Mouse (Mus musculus): ENCODE measurements around the gene BC100530. TPM values are rescaled to one million over a fixed set of nuclear protein-coding genes. Genes with fewer than 3 reads are reported as not detected.
A peak's percentile ranks its signal among the peaks of the same experiment; 100 is the strongest.
"Not testable (repeated sequence)": the region's sequence is repeated elsewhere in the genome, so short reads cannot be mapped to it uniquely, and the experiment has no call there.

BC100530 gene
- 1.0 and 1.4 TPM in 2 replicates for polyA plus RNA-seq (2015; fragmentation: Nextera tagmentation; extraction: Ambion mirVana)

- H3K9me3 ChIP-seq (ENCODE audit: control insufficient read depth); ATAC-seq; H3K27ac ChIP-seq (ENCODE audit: low read depth, low read length); H3K4me3 ChIP-seq (ENCODE audit: low read depth, low read length); H3K36me3 ChIP-seq (ENCODE audit: control insufficient read depth, insufficient read depth); H3K4me2 ChIP-seq (replicated peaks; ENCODE audit: low read depth); H3K9ac ChIP-seq (ENCODE audit: low read depth, low read length); H3K4me1 ChIP-seq (replicated peaks; ENCODE audit: control insufficient read depth, insufficient read depth, low read length); H3K27me3 ChIP-seq (replicated peaks; ENCODE audit: control insufficient read depth, insufficient read depth, low read length): not testable (repeated sequence)
- WGBS = 68% methylated on average over 3 of the region's 3 CpGs
These were observed at the start of gene BC100530 for GRCm38 (mm10) chr16:36367648-36368047. Gene BC100530 (minus strand): TSS chr16:36367748.

GRCm38 (mm10) chr16:36408357-36408756 lies 40.8 kb upstream of the BC100530 start, which contains the start of gene Stfa2:
Gene Stfa2 (minus strand): TSS chr16:36408457.
- H3K4me2 ChIP-seq (replicated peaks; ENCODE audit: low read depth) = no peak within 1 kb of the TSS
- no peaks in the 10 kb centered on the region for H3K9me3 ChIP-seq (ENCODE audit: control insufficient read depth)
- H3K4me3 ChIP-seq (ENCODE audit: low read depth, low read length) = no peak within 1 kb of the TSS
- no peak for ATAC-seq
- no peaks in the 10 kb centered on the region for H3K4me1 ChIP-seq (replicated peaks; ENCODE audit: control insufficient read depth, insufficient read depth, low read length)
- no peak for TF ChIP-seq CTCF (IDR thresholded peaks at IDR 0.05; ENCODE audit: low read depth)
- no peaks in the 10 kb centered on the region for H3K27me3 ChIP-seq (replicated peaks; ENCODE audit: control insufficient read depth, insufficient read depth, low read length)
- no peaks in the 10 kb centered on the region for H3K36me3 ChIP-seq (ENCODE audit: control insufficient read depth, insufficient read depth)
- no peak within 1 kb of the TSS for H3K9ac ChIP-seq (ENCODE audit: low read depth, low read length)
- no peak within 1 kb of the TSS for H3K27ac ChIP-seq (ENCODE audit: low read depth, low read length)

DNA sequence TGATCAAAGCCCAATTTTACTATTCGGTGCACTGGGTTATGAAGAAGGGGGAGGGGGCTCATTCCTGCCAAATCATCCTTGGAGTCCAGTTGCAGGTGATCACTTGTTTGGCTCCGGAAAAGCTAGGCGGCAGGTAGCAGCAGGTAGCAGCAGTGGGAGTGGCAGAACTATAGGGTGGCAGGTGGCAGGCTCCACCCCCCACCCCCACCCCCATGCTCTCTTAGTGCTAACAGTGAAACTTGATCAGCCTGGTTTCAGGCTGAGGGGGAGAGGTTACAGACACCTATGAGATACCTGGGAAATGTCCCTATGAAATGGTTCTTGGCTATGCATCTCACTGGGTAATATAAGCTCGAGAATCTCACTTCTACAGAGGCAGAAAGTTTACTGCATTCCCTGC lies 21.5 kb upstream of the BC100530 start:
- no peak overlapping the region for H3K27ac ChIP-seq (ENCODE audit: low read depth, low read length)
- no peaks in the 10 kb centered on the region for H3K4me1 ChIP-seq (replicated peaks; ENCODE audit: control insufficient read depth, insufficient read depth, low read length)
- TF ChIP-seq CTCF (IDR thresholded peaks at IDR 0.05; ENCODE audit: low read depth) = no peak
- ATAC-seq = no peak
- H3K4me3 ChIP-seq (ENCODE audit: low read depth, low read length) = no peak overlapping the region
- H3K9ac ChIP-seq (ENCODE audit: low read depth, low read length) = no peak overlapping the region
- H3K27me3 ChIP-seq (replicated peaks; ENCODE audit: control insufficient read depth, insufficient read depth, low read length) = no peaks in the 10 kb centered on the region
- no peaks in the 10 kb centered on the region for H3K9me3 ChIP-seq (ENCODE audit: control insufficient read depth)
- 20% methylated on average over 4 of the region's 4 CpGs for WGBS
- no peaks in the 10 kb centered on the region for H3K36me3 ChIP-seq (ENCODE audit: control insufficient read depth, insufficient read depth)
- no peak overlapping the region for H3K4me2 ChIP-seq (replicated peaks; ENCODE audit: low read depth)

DNA sequence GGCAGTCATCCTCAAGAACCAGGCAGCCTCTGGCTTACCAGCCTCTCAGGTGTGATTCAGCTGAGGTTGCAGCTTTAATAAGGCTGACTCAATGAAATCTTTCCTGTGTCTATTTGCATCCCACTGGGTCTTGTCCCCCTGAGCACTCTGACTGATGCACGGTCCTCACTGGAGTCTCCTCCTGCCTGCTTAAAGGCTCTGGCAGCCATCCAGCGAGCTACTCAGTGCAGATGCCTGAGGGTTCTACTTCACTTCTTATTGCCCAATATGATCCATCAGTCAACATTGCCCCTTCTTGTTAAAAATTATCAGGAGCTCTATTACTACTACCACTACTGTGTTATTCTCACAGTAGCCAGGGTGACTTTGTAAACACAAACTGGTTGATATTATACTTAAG lies 30.4 kb downstream of the BC100530 start:
- no peaks in the 10 kb centered on the region for H3K36me3 ChIP-seq (ENCODE audit: control insufficient read depth, insufficient read depth)
- 41% methylated on average over 2 of the region's 2 CpGs for WGBS

DNA sequence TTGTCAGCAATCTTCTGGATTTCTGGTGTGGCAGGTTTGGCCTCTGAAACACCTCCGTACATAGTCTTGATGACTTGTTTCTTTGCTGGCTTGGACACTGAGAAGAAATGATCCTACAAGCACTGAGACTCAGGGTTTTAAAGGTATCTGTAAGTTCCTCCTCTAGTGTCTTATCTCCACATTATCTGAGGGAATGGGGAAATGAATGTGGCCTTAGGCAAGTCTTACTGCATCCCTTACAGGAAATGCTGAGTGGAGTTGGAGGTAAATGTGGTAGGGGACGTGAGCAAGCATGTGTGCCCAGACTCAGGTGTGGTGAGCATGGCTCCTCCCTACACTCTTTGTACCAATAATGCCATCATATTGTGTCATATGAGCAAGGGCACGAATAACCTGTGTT lies 33.3 kb downstream of the BC100530 start, which contains the start of gene BC117090:
Gene BC117090 (minus strand): TSS at position 101 of the 400 bp plus-strand sequence.
- H3K27ac ChIP-seq (ENCODE audit: low read depth, low read length) = no peak within 1 kb of the TSS
- TF ChIP-seq CTCF (IDR thresholded peaks at IDR 0.05; ENCODE audit: low read depth) = no peak
- H3K9me3 ChIP-seq (ENCODE audit: control insufficient read depth) = no peaks in the 10 kb centered on the region
- no peak within 1 kb of the TSS for H3K9ac ChIP-seq (ENCODE audit: low read depth, low read length)
- WGBS = 67% methylated on average over 3 of the region's 3 CpGs
- H3K4me2 ChIP-seq (replicated peaks; ENCODE audit: low read depth) = no peak within 1 kb of the TSS
- H3K27me3 ChIP-seq (replicated peaks; ENCODE audit: control insufficient read depth, insufficient read depth, low read length) = no peaks in the 10 kb centered on the region
- H3K36me3 ChIP-seq (ENCODE audit: control insufficient read depth, insufficient read depth) = no peaks in the 10 kb centered on the region
- H3K4me3 ChIP-seq (ENCODE audit: low read depth, low read length) = no peak within 1 kb of the TSS
- no peak for ATAC-seq
- H3K4me1 ChIP-seq (replicated peaks; ENCODE audit: control insufficient read depth, insufficient read depth, low read length) = no peaks in the 10 kb centered on the region

More for the DNA sequence above, 30.4 kb downstream of the BC100530 start:
- Histone ChIP-seq H3K27ac (ENCODE audit: low read depth, low read length) (no peak overlapping the region), H3K4me1 (replicated peaks; ENCODE audit: control insufficient read depth, insufficient read depth, low read length) (no peaks in the 10 kb centered on the region), H3K27me3 (replicated peaks; ENCODE audit: control insufficient read depth, insufficient read depth, low read length) (no peaks in the 10 kb centered on the region), H3K4me2 (replicated peaks; ENCODE audit: low read depth) (no peak overlapping the region), H3K9ac (ENCODE audit: low read depth, low read length) (no peak overlapping the region), H3K4me3 (ENCODE audit: low read depth, low read length) (no peak overlapping the region), H3K9me3 (ENCODE audit: control insufficient read depth) (no peaks in the 10 kb centered on the region)
- no peak for ATAC-seq
- no peak for TF ChIP-seq CTCF (IDR thresholded peaks at IDR 0.05; ENCODE audit: low read depth)

DNA sequence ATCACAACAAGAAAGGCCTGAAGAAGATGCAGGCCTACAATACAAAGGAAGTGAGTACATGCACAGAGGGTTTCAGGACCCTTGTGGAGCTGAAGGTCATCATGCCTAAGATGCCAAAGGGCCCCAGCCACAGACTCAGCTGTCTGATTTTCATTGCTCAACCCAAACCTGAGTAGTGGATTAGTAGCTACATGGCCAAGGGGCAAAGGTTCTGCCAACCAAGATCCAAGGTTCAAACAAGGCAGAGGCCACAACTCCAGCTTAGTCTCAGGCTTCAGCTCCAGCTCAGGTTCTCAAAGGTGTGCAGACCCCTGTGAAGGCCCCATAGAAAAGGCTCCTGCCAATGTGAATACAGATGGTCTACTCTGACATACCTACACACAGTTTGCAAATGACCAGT lies 48.3 kb downstream of the BC100530 start:
- Histone ChIP-seq H3K4me3 (ENCODE audit: low read depth, low read length) (no peak overlapping the region), H3K27ac (ENCODE audit: low read depth, low read length) (no peak overlapping the region), H3K36me3 (ENCODE audit: control insufficient read depth, insufficient read depth) (no peaks in the 10 kb centered on the region), H3K27me3 (replicated peaks; ENCODE audit: control insufficient read depth, insufficient read depth, low read length) (no peaks in the 10 kb centered on the region), H3K9ac (ENCODE audit: low read depth, low read length) (no peak overlapping the region), H3K9me3 (ENCODE audit: control insufficient read depth) (no peaks in the 10 kb centered on the region), H3K4me2 (replicated peaks; ENCODE audit: low read depth) (no peak overlapping the region), H3K4me1 (replicated peaks; ENCODE audit: control insufficient read depth, insufficient read depth, low read length) (no peaks in the 10 kb centered on the region)
- TF ChIP-seq CTCF (IDR thresholded peaks at IDR 0.05; ENCODE audit: low read depth) = no peak
- ATAC-seq = peak; percentile 67; the same call in 1 of the 2 replicates

DNA sequence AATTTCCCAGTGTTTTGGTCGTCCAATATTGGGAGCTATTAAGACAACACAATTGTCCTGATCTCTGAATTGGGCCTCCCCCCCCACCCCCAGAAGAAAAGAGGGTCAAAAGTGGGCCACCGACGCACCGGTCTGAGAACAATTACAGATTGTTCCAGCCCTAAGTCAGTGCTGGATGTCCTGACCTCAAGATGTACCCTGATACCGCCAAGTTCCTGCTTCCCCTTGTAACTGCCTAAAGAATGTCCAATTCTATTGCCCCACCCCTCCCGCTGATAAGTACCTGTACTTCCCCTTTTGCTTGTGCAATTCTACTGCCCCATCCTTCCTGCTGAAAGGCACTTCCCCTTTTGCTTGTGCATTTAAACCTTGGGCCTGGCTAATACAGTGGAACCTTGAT lies 51.4 kb downstream of the BC100530 start:
- not testable (repeated sequence) for H3K9me3 ChIP-seq (ENCODE audit: control insufficient read depth); H3K27ac ChIP-seq (ENCODE audit: low read depth, low read length); H3K4me3 ChIP-seq (ENCODE audit: low read depth, low read length); H3K27me3 ChIP-seq (replicated peaks; ENCODE audit: control insufficient read depth, insufficient read depth, low read length); H3K4me1 ChIP-seq (replicated peaks; ENCODE audit: control insufficient read depth, insufficient read depth, low read length); H3K36me3 ChIP-seq (ENCODE audit: control insufficient read depth, insufficient read depth); ATAC-seq; H3K9ac ChIP-seq (ENCODE audit: low read depth, low read length); H3K4me2 ChIP-seq (replicated peaks; ENCODE audit: low read depth)
- 83% methylated on average over 6 of the region's 6 CpGs for WGBS

Other genes with a start within 250 kb of the BC100530 start
- gene Csta1, start 236.5 kb downstream of the BC100530 start, polyA plus RNA-seq (2015; fragmentation: Nextera tagmentation; extraction: Ambion mirVana) = 0.12 TPM in 1 of 2 replicates, not detected in the other
- gene Stfa2l1, start 210.9 kb downstream of the BC100530 start, polyA plus RNA-seq (2015; fragmentation: Nextera tagmentation; extraction: Ambion mirVana) = 0.42 and 0.76 TPM in 2 replicates
- 0.81 and 1.2 TPM in 2 replicates for gene Gm5483, start 183.5 kb downstream of the BC100530 start, polyA plus RNA-seq (2015; fragmentation: Nextera tagmentation; extraction: Ambion mirVana)
- gene Gm5416, start 157.3 kb downstream of the BC100530 start, polyA plus RNA-seq (2015; fragmentation: Nextera tagmentation; extraction: Ambion mirVana) = not detected in 2 replicates
- 0.41 and 1.0 TPM in 2 replicates for gene 2010005H15Rik, start 146.3 kb downstream of the BC100530 start, polyA plus RNA-seq (2015; fragmentation: Nextera tagmentation; extraction: Ambion mirVana)
- gene Stfa1, start 90.8 kb downstream of the BC100530 start, polyA plus RNA-seq (2015; fragmentation: Nextera tagmentation; extraction: Ambion mirVana) = 1.5 and 1.6 TPM in 2 replicates
- 0.67 TPM in 1 of 2 replicates, not detected in the other for gene BC117090, start 33.4 kb downstream of the BC100530 start, polyA plus RNA-seq (2015; fragmentation: Nextera tagmentation; extraction: Ambion mirVana)
- 0.37 and 0.38 TPM in 2 replicates for gene Stfa2, start 40.7 kb upstream of the BC100530 start, polyA plus RNA-seq (2015; fragmentation: Nextera tagmentation; extraction: Ambion mirVana)
- gene Stfa3, start 87.6 kb upstream of the BC100530 start, polyA plus RNA-seq (2015; fragmentation: Nextera tagmentation; extraction: Ambion mirVana) = 0.43 TPM in 1 of 2 replicates, not detected in the other
- 0.04 TPM in 1 of 2 replicates, not detected in the other for gene Casr, start 194.4 kb upstream of the BC100530 start, polyA plus RNA-seq (2015; fragmentation: Nextera tagmentation; extraction: Ambion mirVana)

All from intestine, postnatal 0 days (tissue).